Mouse (Mus musculus) embryonic fibroblast, embryonic 13.5 days (primary cell): Measurements from ENCODE around the gene Gna11.

Experiments used
- CTCF ChIP-seq: IDR thresholded peaks from 2 replicates; pipeline ENCODE4 v1.5.1; 2011; ENCODE audit warnings: mild to moderate bottlenecking, control low read depth, low read length, moderate library complexity, borderline replicate concordance; ENCODE audit not compliant: insufficient read depth
- POLR2A ChIP-seq: IDR thresholded peaks from 2 replicates; pipeline ENCODE4 v1.6.1; 2011; ENCODE audit warnings: low read depth, mild to moderate bottlenecking, control low read depth, low read length, moderate library complexity

DNA sequence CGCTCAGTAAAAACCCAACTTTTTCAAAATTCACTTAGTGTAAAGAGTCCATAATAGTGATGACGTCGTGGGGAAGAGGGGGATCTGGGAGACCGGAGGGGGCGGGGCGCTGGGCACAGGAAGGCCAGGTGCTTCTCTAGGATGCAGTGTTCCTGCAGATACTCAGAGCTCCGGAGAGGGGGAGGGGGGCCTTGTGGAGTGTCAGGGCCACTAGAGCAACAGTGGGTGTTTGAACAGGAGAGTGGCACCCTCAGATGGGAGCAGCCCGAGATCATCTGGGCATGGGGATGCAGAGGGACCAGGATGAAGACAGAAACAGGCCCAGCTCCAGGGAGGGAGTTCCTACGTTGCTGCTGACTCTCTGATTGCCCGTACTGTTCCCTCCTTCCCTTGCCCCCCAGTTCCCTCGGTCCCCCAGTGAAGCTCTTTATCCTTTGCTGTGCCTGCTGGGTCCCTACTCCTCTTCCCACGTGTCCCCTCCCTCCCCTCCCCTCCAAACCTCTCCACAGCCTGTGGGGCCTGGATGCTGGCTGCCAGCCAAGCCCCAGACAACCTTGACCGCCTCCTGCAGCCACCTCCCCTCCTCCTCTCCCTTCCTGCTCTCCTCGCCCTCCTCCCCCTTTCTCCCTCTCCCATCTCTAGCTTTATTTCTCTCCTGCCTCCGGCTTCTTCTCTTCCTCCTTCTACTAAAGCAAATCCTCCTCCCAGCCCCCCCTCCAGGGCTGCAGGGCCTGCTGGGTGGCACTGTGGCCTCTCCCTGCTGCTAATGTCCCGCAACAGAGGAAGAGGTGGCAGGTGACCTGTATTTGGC, 23.6 kb upstream of the Gna11 start:
- TF ChIP-seq POLR2A (no peak), CTCF (no peak)
